Mouse (Mus musculus): ENCODE measurements around the gene Trappc1. TPM values are rescaled to one million over a fixed set of nuclear protein-coding genes. Genes with fewer than 3 reads are reported as not detected.
A peak's percentile ranks its signal among the peaks of the same experiment; 100 is the strongest.

Gene Trappc1
- 182 and 184 TPM in 2 replicates for polyA plus RNA-seq (2015; fragmentation: Nextera tagmentation; extraction: Ambion mirVana)

DNA sequence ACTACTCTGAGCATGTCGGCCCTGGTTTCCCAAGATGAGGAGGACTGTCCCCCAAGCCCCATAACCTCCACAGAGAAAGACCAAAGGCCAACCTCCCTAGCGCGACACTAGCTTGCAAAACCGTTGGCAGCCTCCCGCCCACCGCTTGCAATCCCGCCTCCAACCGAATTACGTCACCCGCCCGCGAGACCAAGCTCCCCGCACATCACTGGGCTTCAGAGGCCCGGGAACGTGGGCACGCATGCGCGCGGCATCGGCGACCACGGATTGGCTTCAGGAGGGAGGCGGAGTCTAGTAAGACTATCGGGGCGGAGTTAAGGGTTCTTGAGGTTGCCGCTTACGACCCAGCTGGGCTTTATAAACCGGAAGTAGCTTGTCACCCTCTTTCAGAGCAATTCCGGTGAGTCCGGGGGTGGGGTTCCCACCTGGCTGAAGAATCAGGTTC is at the start of gene Trappc1, which contains the start of gene Cntrob:
Gene Trappc1, plus strand, starts transcription at position 314 of the 445 bp plus-strand sequence.
Gene Cntrob, minus strand, starts transcription at position 109 of the 445 bp plus-strand sequence.
- 0% methylated on average over 30 of the region's 30 CpGs for WGBS
- peak; percentile 95 for ATAC-seq (replicated peaks)

DNA sequence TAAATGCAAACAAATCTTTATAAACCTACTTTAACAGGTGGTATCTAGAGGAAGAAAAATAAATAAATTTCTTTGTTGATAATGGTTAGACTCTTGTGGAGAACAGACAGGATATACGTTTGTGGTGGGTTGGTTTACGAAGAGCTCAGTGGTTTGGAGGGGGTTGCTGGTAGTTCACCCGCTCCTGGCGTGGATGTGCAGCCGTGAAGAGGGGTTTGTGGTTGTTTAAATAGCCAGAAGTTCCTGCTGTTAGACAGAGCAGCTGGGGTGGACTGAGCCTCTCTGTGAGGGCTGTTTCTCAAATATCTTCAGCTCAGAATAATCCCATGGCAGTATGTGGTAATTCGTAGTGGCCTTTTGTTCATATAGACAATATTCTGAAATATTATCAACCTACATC is 48.1 kb upstream of the Trappc1 start:
- Histone ChIP-seq H3K4me3 (no peak overlapping the region), H3K4me1 (peaks cover 4% of the 10 kb centered on the region; the same call in 1 of the 2 replicates), H3K9ac (no peak overlapping the region), H3K27me3 (replicated peaks) (no peaks in the 10 kb centered on the region), H3K27ac (no peak overlapping the region), H3K9me3 (no peaks in the 10 kb centered on the region), H3K36me3 (replicated peaks) (no peaks in the 10 kb centered on the region), H3K4me2 (no peak overlapping the region)
- no peak for ATAC-seq (replicated peaks)
- WGBS: 77% methylated on average over 6 of the region's 6 CpGs

More for the DNA sequence above, at the start of gene Trappc1, which contains the start of gene Cntrob:
- H3K27ac ChIP-seq: peak within 1 kb of the TSS; percentile 85
- H3K4me2 ChIP-seq: peak within 1 kb of the TSS; percentile 84
- H3K36me3 ChIP-seq (replicated peaks): peaks cover 8% of the 10 kb centered on the region; the same call in 1 of the 2 replicates
- no peaks in the 10 kb centered on the region for H3K9me3 ChIP-seq
- H3K27me3 ChIP-seq (replicated peaks): no peaks in the 10 kb centered on the region
- peak within 1 kb of the TSS; percentile 66 for H3K9ac ChIP-seq
- H3K4me3 ChIP-seq: peak within 1 kb of the TSS; percentile 54
- peaks cover 54% of the 10 kb centered on the region for H3K4me1 ChIP-seq

DNA sequence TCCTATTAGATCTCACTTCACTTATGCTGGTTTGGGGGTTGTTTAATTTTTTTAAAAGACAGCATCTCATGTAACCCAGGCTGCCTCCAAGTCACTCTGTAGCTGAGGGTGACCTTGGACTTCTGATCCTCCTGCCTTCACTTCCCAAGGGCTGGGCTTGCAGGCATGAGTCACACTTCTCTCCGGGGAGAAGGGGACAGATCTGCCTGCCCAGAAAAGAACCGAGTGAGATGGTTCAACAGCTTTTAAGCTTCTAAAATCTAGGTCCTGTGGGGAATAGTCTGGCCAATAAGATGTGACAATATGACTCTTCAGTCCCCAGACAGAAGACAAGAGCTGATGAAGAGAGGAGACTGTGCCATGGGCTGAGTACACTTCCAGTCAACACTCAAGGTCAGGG is 47.7 kb upstream of the Trappc1 start:
- Histone ChIP-seq H3K9me3 (no peaks in the 10 kb centered on the region), H3K4me1 (peaks cover 4% of the 10 kb centered on the region; the same call in 1 of the 2 replicates)
- ATAC-seq (replicated peaks): no peak

DNA sequence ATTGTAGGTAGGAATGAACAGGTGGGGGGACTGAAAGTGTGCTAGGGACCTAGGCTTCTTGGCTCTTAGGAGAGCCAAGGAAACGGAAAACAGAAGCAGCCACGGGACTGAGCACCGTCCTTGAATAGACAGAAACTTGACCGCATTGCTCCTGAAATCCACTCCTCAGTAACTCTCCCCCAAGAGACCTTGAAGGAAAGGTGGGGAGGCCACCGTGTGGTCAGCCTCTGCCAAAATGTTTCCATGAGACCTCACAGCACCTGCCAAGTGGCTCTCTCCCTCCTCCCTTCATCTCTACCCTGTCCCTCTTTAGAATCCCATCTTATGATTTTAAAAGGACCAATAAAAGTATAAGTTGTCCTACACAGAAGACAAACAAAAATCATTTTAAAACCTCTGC is 46.5 kb upstream of the Trappc1 start:
- WGBS: 70% methylated on average over 5 of the region's 5 CpGs
- Histone ChIP-seq H3K27me3 (replicated peaks) (no peaks in the 10 kb centered on the region), H3K4me2 (no peak overlapping the region), H3K9me3 (no peaks in the 10 kb centered on the region), H3K27ac (no peak overlapping the region), H3K4me3 (no peak overlapping the region), H3K36me3 (replicated peaks) (no peaks in the 10 kb centered on the region), H3K9ac (no peak overlapping the region), H3K4me1 (peaks cover 2% of the 10 kb centered on the region; the same call in 1 of the 2 replicates)
- ATAC-seq (replicated peaks): no peak

More for the DNA sequence above, 47.7 kb upstream of the Trappc1 start:
- Histone ChIP-seq H3K36me3 (replicated peaks) (no peaks in the 10 kb centered on the region), H3K4me3 (no peak overlapping the region), H3K27ac (no peak overlapping the region), H3K9ac (no peak overlapping the region), H3K27me3 (replicated peaks) (no peaks in the 10 kb centered on the region), H3K4me2 (no peak overlapping the region)
- WGBS: 67% methylated on average over 2 of the region's 2 CpGs

DNA sequence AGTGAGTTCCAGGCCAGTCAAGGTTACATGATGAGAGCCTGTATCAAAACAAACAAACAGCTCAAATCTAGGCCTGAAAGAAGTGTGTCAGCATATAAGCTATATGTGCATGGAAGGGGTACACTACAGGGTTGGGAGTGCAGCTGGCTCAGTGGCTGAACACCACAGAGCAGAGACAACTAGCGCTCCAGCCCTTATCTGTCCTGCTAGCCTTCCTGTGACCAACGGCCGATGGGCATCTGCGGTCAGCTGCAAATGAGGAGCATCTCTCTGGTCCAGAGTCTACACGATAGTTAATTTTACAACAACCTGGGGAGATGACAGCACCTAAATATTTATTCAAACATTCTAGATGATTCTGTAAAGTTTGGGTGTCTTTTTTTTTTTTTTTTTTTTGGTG is 32.7 kb upstream of the Trappc1 start:
- no peaks in the 10 kb centered on the region for H3K27me3 ChIP-seq (replicated peaks)
- H3K4me1 ChIP-seq: no peaks in the 10 kb centered on the region
- H3K4me3 ChIP-seq: no peak overlapping the region
- H3K36me3 ChIP-seq (replicated peaks): no peaks in the 10 kb centered on the region
- no peak for ATAC-seq (replicated peaks)
- H3K9ac ChIP-seq: no peak overlapping the region
- no peaks in the 10 kb centered on the region for H3K9me3 ChIP-seq
- no peak overlapping the region for H3K27ac ChIP-seq
- no peak overlapping the region for H3K4me2 ChIP-seq
- 89% methylated on average over 5 of the region's 5 CpGs for WGBS

DNA sequence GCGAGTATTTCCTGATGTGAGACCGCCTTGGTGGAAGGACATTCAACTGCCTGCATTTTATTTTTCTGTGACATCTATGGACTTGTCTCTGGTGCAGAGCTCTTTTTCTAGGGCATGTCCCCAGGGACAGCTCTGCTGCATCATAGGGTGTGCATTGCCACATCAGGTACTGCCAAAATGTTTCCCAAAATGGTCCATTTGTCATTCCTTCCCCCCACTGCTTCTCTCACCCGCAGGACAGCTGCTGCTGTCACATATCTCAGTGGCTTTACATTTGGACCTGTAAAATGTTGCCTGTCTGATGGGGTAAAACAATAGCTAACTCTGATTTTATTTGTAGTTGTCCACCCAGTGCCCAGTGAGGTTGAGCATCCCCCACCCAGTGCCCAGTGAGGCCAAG is 28.5 kb upstream of the Trappc1 start:
- H3K27me3 ChIP-seq (replicated peaks): no peaks in the 10 kb centered on the region
- WGBS: 92% methylated on average over 3 of the region's 3 CpGs
- no peak overlapping the region for H3K9ac ChIP-seq
- no peaks in the 10 kb centered on the region for H3K9me3 ChIP-seq
- H3K4me3 ChIP-seq: no peak overlapping the region
- H3K36me3 ChIP-seq (replicated peaks): no peaks in the 10 kb centered on the region
- no peak overlapping the region for H3K4me2 ChIP-seq
- no peaks in the 10 kb centered on the region for H3K4me1 ChIP-seq
- ATAC-seq (replicated peaks): no peak
- no peak overlapping the region for H3K27ac ChIP-seq

DNA sequence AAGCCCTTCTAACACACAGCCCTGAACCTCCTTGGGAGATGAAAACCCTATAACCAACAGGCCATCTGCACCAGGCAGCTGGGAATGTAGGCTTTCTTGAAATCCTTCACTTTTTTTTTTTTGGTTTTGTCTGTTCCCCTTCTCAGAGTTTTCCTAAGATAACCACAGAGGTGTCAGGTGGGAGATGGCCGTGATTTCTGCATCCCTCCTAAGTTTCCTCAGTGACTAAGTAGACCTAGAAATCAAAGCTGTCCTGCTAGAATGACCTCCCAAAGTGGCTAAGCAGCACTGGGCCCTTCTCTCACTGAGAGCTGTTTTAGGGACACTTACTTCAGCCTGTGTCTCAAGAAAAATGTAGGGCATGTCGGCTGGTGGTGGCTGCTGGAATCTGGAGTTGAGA is 26.0 kb upstream of the Trappc1 start:
- no peak overlapping the region for H3K4me3 ChIP-seq
- ATAC-seq (replicated peaks): no peak
- 88% methylated on average over 2 of the region's 2 CpGs for WGBS

DNA sequence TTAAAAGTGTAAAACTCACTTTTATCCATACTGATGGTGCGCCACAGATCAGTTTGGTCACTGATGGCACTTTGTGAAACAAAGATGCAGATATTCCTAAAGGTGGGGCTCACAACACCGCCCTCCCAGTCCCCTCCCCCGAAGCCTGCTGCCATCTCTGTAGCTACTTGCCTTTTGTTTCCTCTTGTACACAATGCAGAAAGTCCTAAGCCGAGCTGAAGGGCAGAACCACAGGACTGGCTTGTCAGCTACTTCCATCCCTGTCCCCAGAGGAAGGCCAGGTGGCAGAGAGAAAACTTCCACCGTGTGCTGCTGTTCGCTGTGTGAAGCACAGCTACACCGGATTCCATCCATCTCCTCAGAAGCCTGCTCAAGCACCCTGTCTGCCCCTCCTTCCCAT is 25.5 kb upstream of the Trappc1 start:
- Histone ChIP-seq H3K9ac (no peak overlapping the region), H3K4me2 (no peak overlapping the region), H3K27me3 (replicated peaks) (no peaks in the 10 kb centered on the region), H3K36me3 (replicated peaks) (peaks cover 15% of the 10 kb centered on the region), H3K4me1 (no peaks in the 10 kb centered on the region), H3K9me3 (no peaks in the 10 kb centered on the region), H3K27ac (no peak overlapping the region), H3K4me3 (no peak overlapping the region)
- WGBS: 70% methylated on average over 7 of the region's 7 CpGs
- ATAC-seq (replicated peaks): no peak

More for the DNA sequence above, 26.0 kb upstream of the Trappc1 start:
- Histone ChIP-seq H3K36me3 (replicated peaks) (peaks cover 12% of the 10 kb centered on the region), H3K27me3 (replicated peaks) (no peaks in the 10 kb centered on the region), H3K27ac (no peak overlapping the region), H3K4me2 (no peak overlapping the region), H3K9me3 (no peaks in the 10 kb centered on the region), H3K4me1 (no peaks in the 10 kb centered on the region), H3K9ac (no peak overlapping the region)

DNA sequence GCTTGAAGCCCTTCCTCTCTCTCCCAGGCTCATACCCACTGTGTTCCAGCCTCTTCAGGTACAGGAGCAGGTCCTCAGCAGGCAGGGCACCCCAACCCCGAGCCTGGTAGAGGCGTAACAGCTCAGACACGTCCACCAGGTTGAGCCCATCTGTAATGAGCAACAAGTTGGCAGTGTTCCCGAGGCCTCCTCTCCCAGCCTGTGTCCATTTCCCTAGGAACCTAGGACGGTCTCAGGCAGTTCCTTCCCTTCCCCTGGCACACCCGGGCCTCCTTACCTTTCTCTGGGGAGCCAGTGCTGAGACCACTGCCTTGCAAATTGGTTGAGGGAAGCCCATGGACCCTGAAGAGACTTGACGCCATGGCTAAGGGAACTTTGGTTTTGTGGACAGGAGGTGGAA is 21.0 kb upstream of the Trappc1 start:
- Histone ChIP-seq H3K4me1 (no peaks in the 10 kb centered on the region), H3K27me3 (replicated peaks) (no peaks in the 10 kb centered on the region), H3K9me3 (no peaks in the 10 kb centered on the region), H3K4me3 (no peak overlapping the region), H3K4me2 (no peak overlapping the region), H3K36me3 (replicated peaks) (peaks cover 24% of the 10 kb centered on the region), H3K9ac (no peak overlapping the region), H3K27ac (no peak overlapping the region)
- whole genome bisulfite sequencing: 88% methylated on average over 7 of the region's 7 CpGs
- no peak for ATAC-seq (replicated peaks)

DNA sequence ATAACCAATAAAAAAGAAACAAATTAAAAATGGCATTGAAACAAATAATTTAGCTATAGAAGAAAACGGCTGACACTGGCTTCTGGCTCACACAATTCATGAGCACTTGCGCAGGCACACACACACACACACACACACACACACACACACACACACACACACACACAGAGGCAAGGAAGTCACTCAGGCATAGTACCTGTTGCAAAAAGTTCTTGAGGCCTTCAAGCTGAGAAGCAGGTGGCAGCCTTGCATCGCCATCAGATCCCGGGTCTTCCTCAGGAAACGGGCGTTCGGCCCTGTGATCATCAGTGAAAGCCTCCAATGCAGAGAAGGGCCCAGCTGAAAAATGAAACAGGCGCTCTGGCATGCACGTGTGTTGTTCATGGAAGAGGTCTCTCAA is 18.5 kb upstream of the Trappc1 start:
- 91% methylated on average over 9 of the region's 9 CpGs for WGBS
- Histone ChIP-seq H3K4me2 (no peak overlapping the region), H3K4me3 (no peak overlapping the region), H3K27me3 (replicated peaks) (no peaks in the 10 kb centered on the region), H3K9me3 (no peaks in the 10 kb centered on the region), H3K9ac (no peak overlapping the region), H3K4me1 (no peaks in the 10 kb centered on the region), H3K36me3 (replicated peaks) (peaks cover 42% of the 10 kb centered on the region), H3K27ac (no peak overlapping the region)
- no peak for ATAC-seq (replicated peaks)

DNA sequence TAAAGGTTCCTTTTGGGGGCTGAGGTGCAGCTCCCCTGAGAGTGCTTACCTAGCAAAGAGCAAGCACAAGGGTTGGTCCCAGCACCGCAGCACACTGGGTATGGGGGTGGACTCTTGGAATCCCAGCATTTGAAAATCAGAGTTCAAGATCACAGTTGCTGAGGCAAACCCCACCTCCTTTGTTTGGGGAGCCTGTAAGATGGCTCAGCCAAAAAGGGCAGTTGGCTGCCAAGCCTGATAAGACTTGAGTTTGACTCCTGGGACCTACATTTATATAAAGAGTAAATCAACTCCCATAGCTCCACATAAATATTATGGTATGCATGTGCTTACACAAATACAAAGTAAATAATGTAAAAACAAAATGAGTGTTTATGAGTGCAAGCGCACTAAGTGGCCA is 17.7 kb upstream of the Trappc1 start:
- Histone ChIP-seq H3K9me3 (no peaks in the 10 kb centered on the region), H3K36me3 (replicated peaks) (peaks cover 48% of the 10 kb centered on the region), H3K27me3 (replicated peaks) (no peaks in the 10 kb centered on the region), H3K4me3 (no peak overlapping the region), H3K4me2 (no peak overlapping the region), H3K4me1 (no peaks in the 10 kb centered on the region), H3K27ac (no peak overlapping the region), H3K9ac (no peak overlapping the region)
- no peak for ATAC-seq (replicated peaks)
- WGBS: 99% methylated on average over 2 of the region's 2 CpGs

DNA sequence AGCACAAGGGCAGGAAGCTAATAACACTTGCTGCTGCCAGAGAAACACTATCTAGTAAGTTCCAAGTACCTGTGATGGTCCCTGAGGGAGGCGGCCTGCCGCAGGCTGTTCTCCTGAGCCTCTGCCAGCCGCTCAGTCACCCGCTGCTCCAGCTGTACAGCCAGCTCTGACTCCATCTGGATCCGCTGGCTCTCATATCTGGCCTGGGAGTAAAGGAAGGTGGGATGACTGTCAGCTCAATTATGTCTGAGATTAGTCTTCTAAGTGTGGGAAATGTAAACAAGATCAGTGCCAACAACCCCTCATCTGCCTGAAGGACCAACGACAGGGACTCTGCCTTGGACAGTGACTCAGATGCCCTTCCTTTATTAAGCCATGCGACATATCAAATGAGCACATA is 12.5 kb upstream of the Trappc1 start:
- Histone ChIP-seq H3K9ac (no peak overlapping the region), H3K27ac (0 out of 2 replicates have a peak overlapping the region, but pooled peaks have one; percentile 38), H3K9me3 (no peaks in the 10 kb centered on the region), H3K36me3 (replicated peaks) (peaks cover 34% of the 10 kb centered on the region), H3K4me3 (no peak overlapping the region), H3K27me3 (replicated peaks) (no peaks in the 10 kb centered on the region), H3K4me2 (no peak overlapping the region), H3K4me1 (no peaks in the 10 kb centered on the region)
- WGBS: 69% methylated on average over 7 of the region's 7 CpGs
- no peak for ATAC-seq (replicated peaks)

DNA sequence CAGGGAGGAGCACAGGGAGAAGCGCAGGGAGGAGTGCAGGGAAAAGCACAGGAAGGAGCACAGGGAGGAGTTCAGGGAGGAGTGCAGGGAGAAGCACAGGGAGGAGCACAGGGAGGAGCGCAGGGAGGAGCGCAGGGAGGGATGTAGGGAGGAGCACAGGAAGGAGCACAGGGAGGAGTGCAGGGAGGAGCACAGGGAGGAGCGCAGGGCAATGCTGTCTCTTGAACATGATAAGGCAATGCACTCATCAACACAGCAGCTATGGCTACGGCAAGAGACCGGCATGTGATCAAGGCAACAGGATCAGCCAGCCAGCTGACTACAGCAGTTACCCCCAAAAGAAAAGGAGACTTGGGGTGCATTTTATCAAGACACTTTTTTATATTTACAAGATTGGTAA is 7.4 kb upstream of the Trappc1 start:
- H3K4me3 ChIP-seq: no peak overlapping the region
- no peak overlapping the region for H3K4me2 ChIP-seq
- peaks cover 13% of the 10 kb centered on the region; the same call in 1 of the 2 replicates for H3K36me3 ChIP-seq (replicated peaks)
- no peaks in the 10 kb centered on the region for H3K9me3 ChIP-seq
- WGBS: 96% methylated on average over 6 of the region's 6 CpGs
- H3K9ac ChIP-seq: no peak overlapping the region
- no peak for ATAC-seq (replicated peaks)
- no peak overlapping the region for H3K27ac ChIP-seq
- no peaks in the 10 kb centered on the region for H3K27me3 ChIP-seq (replicated peaks)
- peaks cover 4% of the 10 kb centered on the region for H3K4me1 ChIP-seq
